Mouse (Mus musculus): ENCODE results near the gene Sun2.

Gene Sun2

GRCm38 (mm10) chr15:79687175-79687574, 55.2 kb downstream of the Sun2 start:
- DNase-seq (ENCODE audit: low read depth): no peak

- no peak for DNase-seq (ENCODE audit: low read depth)
These were observed 56.1 kb downstream of the Sun2 start for GRCm38 (mm10) chr15:79686046-79686869.

- DNase-seq (ENCODE audit: low read depth): no peak
These were observed 57.1 kb downstream of the Sun2 start for GRCm38 (mm10) chr15:79685141-79685641.

- DNase-seq (ENCODE audit: low read depth): no peak
These were observed 57.7 kb downstream of the Sun2 start for GRCm38 (mm10) chr15:79684616-79685015.

- DNase-seq (ENCODE audit: low read depth): no peak
These were observed 58.5 kb downstream of the Sun2 start for GRCm38 (mm10) chr15:79683707-79684465.

- DNase-seq (ENCODE audit: low read depth): no peak
These were observed 59.2 kb downstream of the Sun2 start for GRCm38 (mm10) chr15:79683146-79683545.

GRCm38 (mm10) chr15:79681973-79682372, 60.4 kb downstream of the Sun2 start:
- no peak for DNase-seq (ENCODE audit: low read depth)

GRCm38 (mm10) chr15:79677936-79678335, 64.4 kb downstream of the Sun2 start:
- no peak for DNase-seq (ENCODE audit: low read depth)

All from c-Kit-positive CD71-positive TER-119-negative erythroid progenitor cells, embryonic 14.5 days (primary cell).